Mouse (Mus musculus) heart, embryonic 12.5 days (tissue): ENCODE results near the gene Slc4a7. TPM values are rescaled to one million over a fixed set of nuclear protein-coding genes. Genes with fewer than 3 reads are reported as not detected.
"Not testable (repeated sequence)": the region's sequence is repeated elsewhere in the genome, so short reads cannot be mapped to it uniquely, and the experiment has no call there.

ENCODE experiments used
- ATAC-seq: fragments of 200-750 bp; cut with Nextera tagmentation; 2 replicates; pipeline ENCODE4 v1.8.0; 2017; ENCODE audit warnings: moderate TSS enrichment, moderate library complexity; ENCODE audit not compliant: insufficient number of reproducible peaks, low FRiP score
- H3K27ac ChIP-seq: fragments of 300-500 bp; sonication (generic); 2 replicates; pipeline ENCODE4 v1.5.1; 2016; ENCODE audit warnings: mild to moderate bottlenecking, moderate library complexity; ENCODE audit not compliant: poor library complexity, severe bottlenecking
- H3K27me3 ChIP-seq: fragments of 300-500 bp; sonication (generic); replicated peaks from 2 replicates; pipeline ENCODE4 v1.6.1; 2016; ENCODE audit warnings: mild to moderate bottlenecking, moderate library complexity
- H3K36me3 ChIP-seq: fragments of 300-500 bp; sonication (generic); 2 replicates; pipeline ENCODE4 v1.6.1; 2016; ENCODE audit warnings: mild to moderate bottlenecking, moderate library complexity
- H3K4me1 ChIP-seq: fragments of 300-500 bp; sonication (generic); replicated peaks from 2 replicates; pipeline ENCODE4 v1.6.1; 2016; ENCODE audit warnings: mild to moderate bottlenecking
- H3K4me2 ChIP-seq: fragments of 300-500 bp; sonication (generic); 2 replicates; pipeline ENCODE4 v1.6.1; 2016; ENCODE audit warnings: mild to moderate bottlenecking, moderate library complexity
- H3K4me3 ChIP-seq: fragments of 300-500 bp; sonication (generic); 2 replicates; pipeline ENCODE4 v1.5.1; 2016; ENCODE audit warnings: mild to moderate bottlenecking
- H3K9ac ChIP-seq: fragments of 300-500 bp; sonication (generic); 2 replicates; pipeline ENCODE4 v1.6.1; 2016; ENCODE audit warnings: mild to moderate bottlenecking, moderate library complexity
- H3K9me3 ChIP-seq: fragments of 300-500 bp; sonication (generic); replicated peaks from 2 replicates; pipeline ENCODE4 v1.6.1; 2016; ENCODE audit warnings: mild to moderate bottlenecking, moderate library complexity
- WGBS: fragments of 180-500 bp; shearing (Covaris S2); methylation state at CpG from one replicate; pipeline ENCODE4 v1.1.7; 2016; 5-methylcytosine and 5-hydroxymethylcytosine counted together
- polyA plus RNA-seq: library from polyadenylated mRNA; unstranded; fragments of >200 nt; fragmentation: Nextera tagmentation; extraction: Ambion mirVana; gene quantifications from 2 replicates; pipeline ENCODE4 v1.2.1, GENCODE M21; 2016

Gene Slc4a7
- polyA plus RNA-seq, 1 experiment from 2014 or later: 18.3 TPM

DNA sequence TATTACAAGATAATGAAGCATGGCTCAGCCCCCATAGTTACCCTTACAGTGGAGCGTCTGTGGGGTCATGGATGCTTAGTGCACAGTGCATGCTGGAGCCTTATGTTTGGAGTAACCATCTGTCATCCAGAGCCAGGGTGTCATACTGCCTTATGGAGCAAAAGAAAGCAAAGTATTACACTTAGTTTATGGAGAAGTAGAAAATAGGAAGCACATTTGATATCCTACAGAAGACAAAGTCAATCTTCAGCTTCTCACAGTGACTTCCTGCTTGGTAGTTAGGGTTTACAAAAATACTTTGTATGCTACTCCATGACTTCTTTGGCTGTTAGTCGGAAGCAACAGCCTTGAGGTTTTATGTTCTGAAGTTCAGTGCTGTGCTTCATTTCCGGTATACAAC lies 98.7 kb downstream of the Slc4a7 start:
- H3K27ac ChIP-seq: no peak overlapping the region
- no peaks in the 10 kb centered on the region for H3K9me3 ChIP-seq
- no peak overlapping the region for H3K9ac ChIP-seq
- no peaks in the 10 kb centered on the region for H3K4me1 ChIP-seq
- no peak overlapping the region for H3K4me2 ChIP-seq
- peaks cover 6% of the 10 kb centered on the region; the same call in 1 of the 2 replicates for H3K36me3 ChIP-seq
- H3K27me3 ChIP-seq: no peaks in the 10 kb centered on the region
- ATAC-seq: no peak
- H3K4me3 ChIP-seq: no peak overlapping the region
- WGBS: 88% methylated on average over 3 of the region's 3 CpGs

DNA sequence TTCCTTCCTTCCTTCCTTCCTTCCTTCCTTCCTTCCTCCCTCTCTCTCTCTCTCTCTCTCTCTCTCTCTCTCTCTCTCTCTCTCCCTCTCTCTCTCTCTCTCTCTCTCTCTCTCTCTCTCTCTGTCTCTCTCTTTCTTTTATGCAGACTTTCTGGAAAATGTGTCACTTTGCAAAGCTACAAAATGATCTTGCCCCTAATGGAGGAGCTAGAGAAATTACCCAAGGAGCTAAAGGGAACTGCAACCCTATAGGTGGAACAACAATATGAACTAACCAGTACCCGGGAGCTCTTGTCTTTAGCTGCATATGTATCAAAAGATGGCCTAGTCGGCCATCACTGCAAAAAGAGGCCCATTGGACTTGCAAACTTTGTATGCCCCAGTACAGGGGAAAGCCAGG lies 101.0 kb downstream of the Slc4a7 start, which contains the start of gene Nek10:
TSS of gene Nek10 (plus strand) at position 301 of the 400 bp plus-strand sequence.
- 75% methylated on average over 2 of the region's 2 CpGs for WGBS

DNA sequence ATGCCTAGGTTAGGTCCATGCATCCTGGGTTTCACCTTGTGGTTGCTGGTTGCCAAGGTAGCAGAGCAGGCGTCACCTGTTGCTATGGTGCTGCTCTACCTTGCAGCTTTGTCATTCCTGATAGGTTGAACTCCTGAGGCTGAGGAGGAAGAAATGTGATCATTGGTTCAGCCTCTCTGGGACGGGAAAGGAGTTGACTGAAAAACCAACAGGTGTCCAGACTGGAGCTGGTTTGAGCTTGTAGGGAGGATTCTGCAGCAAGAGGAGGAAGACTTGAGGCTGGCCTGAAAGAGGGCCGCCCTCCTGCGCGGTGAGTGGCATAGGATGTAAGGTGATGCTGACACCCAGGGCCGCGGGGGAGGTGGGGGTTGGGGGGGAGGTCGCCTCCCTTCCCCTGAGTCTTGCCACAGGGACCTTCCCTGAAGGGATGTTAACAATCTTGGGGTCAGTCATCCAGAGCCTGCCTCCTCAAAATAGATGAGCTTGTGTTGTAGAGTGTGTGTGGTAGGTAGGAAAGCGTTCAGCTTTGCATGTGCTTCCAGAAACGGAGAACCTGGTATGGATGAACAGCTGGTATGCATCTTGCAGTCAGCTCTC lies 101.9 kb downstream of the Slc4a7 start:
- Histone ChIP-seq H3K9me3 (no peaks in the 10 kb centered on the region), H3K4me3 (no peak overlapping the region), H3K4me1 (no peaks in the 10 kb centered on the region), H3K27ac (no peak overlapping the region), H3K36me3 (peaks cover 4% of the 10 kb centered on the region; the same call in 1 of the 2 replicates), H3K4me2 (no peak overlapping the region), H3K27me3 (no peaks in the 10 kb centered on the region), H3K9ac (no peak overlapping the region)
- ATAC-seq: no peak
- WGBS: 17% methylated on average over 10 of the region's 10 CpGs

More for the DNA sequence above, 101.0 kb downstream of the Slc4a7 start, which contains the start of gene Nek10:
- H3K36me3 ChIP-seq, H3K27me3 ChIP-seq, H3K9me3 ChIP-seq, ATAC-seq, H3K4me1 ChIP-seq, H3K4me3 ChIP-seq, H3K27ac ChIP-seq, H3K9ac ChIP-seq, H3K4me2 ChIP-seq: not testable (repeated sequence)

DNA sequence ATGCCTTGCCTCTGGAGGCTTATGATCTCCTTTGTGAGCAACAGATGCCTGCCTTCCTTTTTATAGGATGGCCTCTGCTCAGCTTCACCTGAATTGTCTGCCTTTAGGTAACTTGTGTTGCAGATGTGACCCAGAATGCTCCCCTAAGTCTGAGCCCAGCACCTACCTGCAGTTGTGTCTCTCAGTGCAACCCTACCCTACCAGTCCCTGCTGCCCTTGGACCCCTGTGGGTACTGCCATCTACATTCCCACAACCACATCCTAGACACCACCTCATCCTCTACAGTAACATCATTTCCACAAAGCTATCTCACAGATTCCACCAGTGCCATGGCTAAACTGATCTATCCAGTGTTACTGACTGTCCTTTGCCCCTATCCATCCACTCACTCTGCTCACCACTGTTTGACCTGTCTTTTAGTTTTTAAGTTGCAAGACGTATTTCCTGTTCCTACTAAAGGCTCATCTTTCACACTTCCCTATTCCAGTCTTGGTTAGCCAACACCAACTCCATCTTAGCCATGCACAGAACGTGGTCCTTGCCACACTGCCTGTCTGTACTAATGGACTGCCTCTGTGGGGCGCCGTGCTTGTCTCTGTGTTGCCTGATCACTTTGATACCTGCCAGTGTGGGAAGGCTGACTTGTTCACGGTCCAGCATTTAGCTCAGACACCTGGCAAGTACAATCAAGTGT lies 102.6 kb downstream of the Slc4a7 start:
- ATAC-seq: no peak

DNA sequence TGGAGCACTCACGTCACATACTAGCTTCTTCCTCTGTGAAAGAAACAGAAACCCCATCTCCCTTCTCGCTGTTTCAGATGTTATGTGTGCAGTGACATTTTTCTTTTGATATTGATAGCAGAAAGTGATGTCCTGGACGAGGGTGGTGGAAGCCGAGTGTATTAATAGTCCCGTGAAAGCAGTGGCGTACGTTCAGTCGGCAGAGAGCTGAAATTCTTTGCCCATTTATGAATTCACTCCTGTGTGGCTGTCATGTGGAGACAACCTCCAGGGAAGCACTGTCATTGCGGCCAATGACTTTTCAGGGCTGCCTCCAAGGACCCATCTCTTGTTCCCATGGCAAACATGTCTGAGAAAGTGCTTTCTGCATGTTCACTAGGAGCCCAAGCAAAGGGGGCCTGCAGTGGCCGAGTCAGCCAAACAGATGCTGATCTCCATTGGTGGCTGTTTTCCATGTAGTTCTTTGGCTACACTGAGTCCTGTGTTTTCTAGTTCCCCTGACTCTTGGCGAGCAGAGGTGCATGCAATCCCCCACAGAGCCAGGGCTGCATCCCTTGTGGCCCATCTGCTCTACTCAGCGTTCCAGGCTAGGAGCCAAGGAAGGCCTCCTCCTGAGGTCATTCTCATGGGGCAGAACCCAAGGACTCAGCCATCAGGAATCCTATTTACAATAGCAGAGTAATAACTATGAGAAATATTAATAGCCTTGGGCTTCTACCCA lies 130.6 kb downstream of the Slc4a7 start:
- H3K9me3 ChIP-seq: no peaks in the 10 kb centered on the region
- WGBS: 62% methylated on average over 12 of the region's 12 CpGs
- H3K4me2 ChIP-seq: 0 out of 2 replicates have a peak overlapping the region, but pooled peaks have one; percentile 28
- H3K4me1 ChIP-seq: peaks cover 5% of the 10 kb centered on the region; the same call in 1 of the 2 replicates
- H3K36me3 ChIP-seq: no peaks in the 10 kb centered on the region
- ATAC-seq: no peak
- H3K4me3 ChIP-seq: no peak overlapping the region
- H3K9ac ChIP-seq: no peak overlapping the region
- no peak overlapping the region for H3K27ac ChIP-seq
- no peaks in the 10 kb centered on the region for H3K27me3 ChIP-seq

More for the DNA sequence above, 102.6 kb downstream of the Slc4a7 start:
- no peak overlapping the region for H3K9ac ChIP-seq
- H3K36me3 ChIP-seq: peaks cover 4% of the 10 kb centered on the region; the same call in 1 of the 2 replicates
- H3K4me2 ChIP-seq: no peak overlapping the region
- no peaks in the 10 kb centered on the region for H3K9me3 ChIP-seq
- no peak overlapping the region for H3K4me3 ChIP-seq
- H3K27me3 ChIP-seq: no peaks in the 10 kb centered on the region
- no peak overlapping the region for H3K27ac ChIP-seq
- H3K4me1 ChIP-seq: no peaks in the 10 kb centered on the region
- whole genome bisulfite sequencing: 69% methylated on average over 5 of the region's 5 CpGs

DNA sequence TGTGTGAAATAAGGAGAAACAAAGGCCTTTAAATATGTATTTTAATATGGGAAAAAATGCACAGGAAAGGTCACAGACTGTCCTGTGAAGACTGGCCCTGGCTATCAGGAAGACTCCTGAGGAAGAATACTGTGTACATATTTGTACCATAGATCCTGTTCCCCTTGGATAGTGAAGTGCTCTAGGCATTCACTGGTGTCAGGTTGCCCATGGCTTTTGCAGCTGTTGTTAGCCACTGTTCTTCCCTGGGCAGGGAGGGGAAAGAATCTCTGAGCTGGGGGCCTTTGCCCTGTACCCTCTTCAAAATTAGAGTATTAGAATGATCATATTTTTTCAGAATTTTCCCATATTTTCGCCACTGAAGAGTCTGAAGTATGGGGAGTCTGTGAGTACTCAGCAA lies 131.4 kb downstream of the Slc4a7 start:
- H3K36me3 ChIP-seq: no peaks in the 10 kb centered on the region
- WGBS: 57% methylated on average over 1 of the region's 1 CpGs
- no peak overlapping the region for H3K4me2 ChIP-seq
- H3K4me3 ChIP-seq: no peak overlapping the region
- H3K9me3 ChIP-seq: no peaks in the 10 kb centered on the region
- H3K4me1 ChIP-seq: peaks cover 5% of the 10 kb centered on the region; the same call in 1 of the 2 replicates
- H3K27ac ChIP-seq: no peak overlapping the region
- no peaks in the 10 kb centered on the region for H3K27me3 ChIP-seq
- no peak overlapping the region for H3K9ac ChIP-seq
- ATAC-seq: no peak

DNA sequence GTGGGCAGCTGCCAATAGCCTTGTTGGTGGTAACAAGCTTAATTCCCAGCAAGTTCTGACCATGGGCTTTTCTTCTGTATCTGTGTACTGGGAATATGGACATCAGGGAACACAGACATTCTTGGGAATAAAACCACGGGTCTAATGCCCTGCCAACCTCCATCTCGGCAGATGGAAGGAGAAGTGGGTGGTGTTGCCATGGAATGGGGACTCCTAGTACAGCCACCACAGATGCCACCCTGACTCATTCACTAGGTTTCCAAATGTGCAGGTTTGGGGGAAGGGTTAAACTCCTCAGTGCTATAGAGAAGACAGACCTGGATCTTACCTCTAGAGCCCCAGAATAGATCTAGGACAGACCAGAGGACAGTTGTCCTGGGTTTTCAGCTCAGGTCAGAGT lies 132.2 kb downstream of the Slc4a7 start:
- no peak overlapping the region for H3K4me3 ChIP-seq
- 90% methylated on average over 2 of the region's 2 CpGs for WGBS
- H3K4me1 ChIP-seq: peaks cover 5% of the 10 kb centered on the region; the same call in 1 of the 2 replicates
- no peak overlapping the region for H3K9ac ChIP-seq
- H3K9me3 ChIP-seq: no peaks in the 10 kb centered on the region
- no peaks in the 10 kb centered on the region for H3K27me3 ChIP-seq
- H3K4me2 ChIP-seq: no peak overlapping the region
- no peak overlapping the region for H3K27ac ChIP-seq
- no peaks in the 10 kb centered on the region for H3K36me3 ChIP-seq
- no peak for ATAC-seq

DNA sequence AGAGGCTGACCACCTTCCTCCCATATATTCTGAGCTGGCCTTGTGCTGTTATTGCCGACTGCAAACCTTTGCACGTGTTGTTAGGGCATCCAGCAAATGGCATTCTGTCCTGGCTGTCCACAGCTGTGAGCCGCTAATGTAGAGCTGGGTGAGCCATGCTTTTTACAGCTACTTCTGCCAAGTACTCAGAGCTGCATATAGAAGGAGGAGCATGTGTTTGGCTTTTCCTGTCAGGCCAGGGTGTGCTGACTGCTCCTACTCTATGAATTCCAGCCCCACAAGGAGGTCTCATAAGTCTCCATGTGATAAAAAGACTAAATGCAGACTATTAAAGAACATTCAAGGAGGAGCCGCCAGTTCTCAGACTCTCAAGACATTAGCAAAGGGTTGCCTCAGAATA lies 135.5 kb downstream of the Slc4a7 start:
- Histone ChIP-seq H3K4me2 (no peak overlapping the region), H3K4me3 (no peak overlapping the region), H3K27ac (no peak overlapping the region), H3K9me3 (no peaks in the 10 kb centered on the region), H3K9ac (no peak overlapping the region), H3K4me1 (peaks cover 3% of the 10 kb centered on the region; the same call in 1 of the 2 replicates), H3K36me3 (no peaks in the 10 kb centered on the region), H3K27me3 (no peaks in the 10 kb centered on the region)
- no peak for ATAC-seq
- WGBS: 70% methylated on average over 4 of the region's 4 CpGs

DNA sequence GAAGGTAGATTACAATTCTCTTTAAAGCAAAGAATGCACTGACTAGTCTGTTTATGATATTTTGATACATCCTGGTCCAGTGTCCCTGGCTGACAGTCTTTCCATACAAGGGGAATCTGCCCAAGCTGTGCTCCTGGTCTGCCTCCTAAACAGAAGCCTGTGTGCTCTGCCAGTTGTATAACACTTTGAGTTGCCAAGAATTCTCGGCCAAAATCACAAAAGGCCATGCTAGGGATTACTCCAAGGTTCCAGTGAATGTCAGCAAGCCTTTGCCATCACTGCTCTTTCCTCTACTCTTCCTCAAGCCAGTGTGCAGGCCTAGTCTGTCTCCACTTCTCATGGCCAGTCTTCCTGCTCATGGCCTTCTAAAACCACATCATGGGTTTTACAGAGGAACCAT lies 136.0 kb downstream of the Slc4a7 start:
- no peak overlapping the region for H3K4me2 ChIP-seq
- H3K9ac ChIP-seq: no peak overlapping the region
- 50% methylated on average over 1 of the region's 1 CpGs for WGBS
- H3K27me3 ChIP-seq: no peaks in the 10 kb centered on the region
- no peaks in the 10 kb centered on the region for H3K4me1 ChIP-seq
- no peaks in the 10 kb centered on the region for H3K9me3 ChIP-seq
- H3K36me3 ChIP-seq: no peaks in the 10 kb centered on the region
- ATAC-seq: no peak
- H3K27ac ChIP-seq: no peak overlapping the region
- no peak overlapping the region for H3K4me3 ChIP-seq

DNA sequence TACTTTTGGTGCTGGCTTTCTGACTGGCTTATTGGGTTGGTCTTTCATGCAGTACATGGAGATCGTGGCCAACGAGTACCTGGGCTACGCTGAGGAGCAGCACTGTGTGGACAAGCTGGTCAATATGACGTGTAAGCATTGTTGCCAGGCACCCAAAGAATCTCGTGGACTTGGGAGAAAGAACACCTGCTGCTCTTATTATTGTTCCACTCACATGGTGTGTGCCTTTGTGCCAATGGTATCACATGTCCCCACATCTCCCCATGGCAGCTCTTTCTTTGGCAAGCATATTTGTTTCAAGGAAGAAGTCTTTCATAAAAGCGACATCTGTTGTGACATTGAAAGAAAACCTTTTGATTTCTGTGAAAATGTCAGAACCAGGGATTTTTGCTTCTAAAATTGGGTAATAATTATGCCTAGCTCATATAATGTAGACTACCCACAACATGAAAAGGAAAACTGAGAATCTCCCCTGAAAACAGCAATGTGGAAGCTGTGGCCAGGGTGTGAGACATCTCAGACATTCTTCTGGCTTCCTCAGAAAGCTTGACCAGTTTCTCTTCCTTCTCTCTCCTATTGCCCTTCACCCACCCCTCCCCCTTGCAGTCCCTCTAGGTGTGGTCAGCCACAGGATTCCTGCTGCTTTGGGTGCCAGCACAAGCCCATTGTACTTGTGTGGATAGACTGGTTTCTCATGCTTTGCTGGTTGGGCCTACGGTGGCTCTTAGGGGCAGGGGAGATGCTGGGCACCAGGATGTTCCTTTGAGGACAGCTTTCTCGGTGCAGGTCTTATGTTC lies 140.9 kb downstream of the Slc4a7 start:
- no peak for ATAC-seq
- WGBS: 74% methylated on average over 8 of the region's 8 CpGs
- Histone ChIP-seq H3K27me3 (no peaks in the 10 kb centered on the region), H3K4me1 (no peaks in the 10 kb centered on the region), H3K4me2 (no peak overlapping the region), H3K4me3 (no peak overlapping the region), H3K36me3 (no peaks in the 10 kb centered on the region), H3K27ac (no peak overlapping the region), H3K9ac (no peak overlapping the region), H3K9me3 (no peaks in the 10 kb centered on the region)
